Mouse (Mus musculus) central nervous system, embryonic 14 days (tissue): ENCODE measurements around the gene Trip13. TPM values are rescaled to one million over a fixed set of nuclear protein-coding genes. Genes with fewer than 3 reads are reported as not detected.

ENCODE experiments used
- polyA plus RNA-seq: library from polyadenylated mRNA; depleted of rRNA; stranded (reverse); fragments of >200 nt; gene quantifications from 2 replicates; pipeline ENCODE4 v1.2.3, GENCODE M21; 2012; rRNA removed

Trip13 gene
- polyA plus RNA-seq = 13.8 TPM in 2 replicates

DNA sequence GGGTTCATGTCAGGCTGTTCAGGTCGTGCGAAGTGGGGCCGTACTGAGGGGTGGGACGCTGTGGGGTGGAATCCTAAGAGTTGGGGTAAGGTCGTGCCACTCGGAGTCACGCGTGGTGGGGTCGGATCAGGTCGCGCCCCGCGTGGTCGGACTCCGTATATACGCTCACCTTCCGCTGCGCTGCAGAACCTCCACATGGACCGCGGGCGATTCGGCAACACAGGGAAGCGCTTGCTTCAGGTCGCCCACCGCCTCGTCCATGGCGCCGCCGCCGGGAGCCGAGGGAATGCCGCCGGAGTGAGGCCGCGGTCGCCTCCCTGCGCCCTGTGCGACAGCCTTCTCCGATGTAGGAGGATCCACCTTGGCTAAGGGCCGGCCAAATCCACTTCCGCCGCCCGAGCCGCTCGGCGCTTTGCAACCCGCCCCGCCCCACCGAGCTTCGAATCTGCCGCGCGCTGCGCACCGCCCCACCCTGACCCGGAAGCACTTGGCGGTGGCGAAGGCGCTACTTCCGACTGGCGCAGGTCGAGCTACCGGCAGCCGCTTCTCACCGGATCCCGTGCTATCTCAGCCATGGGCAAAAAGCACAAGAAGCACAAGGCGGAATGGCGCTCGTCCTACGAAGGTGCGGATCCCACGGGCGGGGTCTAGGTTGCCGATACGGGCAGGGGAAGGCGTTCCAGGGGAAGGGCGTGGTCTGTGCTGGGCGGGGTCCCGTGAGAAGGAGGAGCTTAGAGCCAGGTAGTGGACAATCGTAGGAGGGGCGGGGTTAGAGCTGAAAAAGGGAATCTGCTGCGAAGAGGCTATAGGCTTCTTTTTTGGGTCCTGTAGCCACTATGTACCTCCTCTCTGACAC lies at the start of gene Trip13, which contains the start of gene Brd9:
Trip13 (minus strand) TSS at position 464 of the 856 bp plus-strand sequence.
Brd9 (plus strand) TSS at position 491 of the 856 bp plus-strand sequence.

DNA sequence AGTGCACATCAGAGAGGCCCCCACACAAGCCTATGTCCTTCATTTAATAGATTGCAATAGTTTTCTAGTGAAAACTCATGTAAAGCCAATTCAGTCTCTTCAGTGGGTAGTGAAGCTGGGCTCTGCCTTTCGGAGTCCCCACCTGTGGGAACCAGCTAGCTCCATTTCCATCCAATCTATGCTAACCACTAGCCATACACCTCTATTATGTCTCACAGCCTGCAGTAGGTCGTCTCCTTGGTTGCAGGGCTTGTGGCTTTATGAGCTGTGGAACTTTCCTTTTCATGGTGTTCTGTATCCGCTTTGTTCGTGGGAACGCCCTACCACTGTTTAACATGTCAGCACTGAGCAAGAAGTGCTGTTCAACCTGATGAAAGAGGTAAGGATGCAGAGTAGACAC lies 26.0 kb upstream of the Trip13 start, which contains the start of gene Zdhhc11:
Zdhhc11 (plus strand) TSS at position 301 of the 400 bp plus-strand sequence.

Other genes with a start within 250 kb of the Trip13 start
- gene Slc6a19, start 232.9 kb downstream of the Trip13 start, polyA plus RNA-seq = 0.15 and 0.41 TPM in 2 replicates
- 30.5 and 34.8 TPM in 2 replicates for gene Slc12a7, start 204.7 kb downstream of the Trip13 start, polyA plus RNA-seq
- gene Nkd2, start 90.2 kb downstream of the Trip13 start, polyA plus RNA-seq = 14.0 and 19.4 TPM in 2 replicates
- 150 and 152 TPM in 2 replicates for gene Brd9, start within 50 bp of the Trip13 start, polyA plus RNA-seq
- gene Zdhhc11, start 26.1 kb upstream of the Trip13 start, polyA plus RNA-seq = 0.04 and 0.05 TPM in 2 replicates
- gene Tppp, start 71.6 kb upstream of the Trip13 start, polyA plus RNA-seq = 9.2 and 9.3 TPM in 2 replicates
- 11.8 and 13.6 TPM in 2 replicates for gene Cep72, start 124.5 kb upstream of the Trip13 start, polyA plus RNA-seq
- gene Slc9a3, start 183.7 kb upstream of the Trip13 start, polyA plus RNA-seq = 0.16 TPM in 1 of 2 replicates, not detected in the other